Mouse (Mus musculus) kidney, adult 2 months (tissue): ENCODE measurements around the gene Wipi1. TPM values are rescaled to one million over a fixed set of nuclear protein-coding genes. Genes with fewer than 3 reads are reported as not detected.

Source experiments
- DNase-seq: peaks from one replicate; pipeline ENCODE4 v3.0.0; 2021
- H3K27ac ChIP-seq: fragments of 200-500 bp; 2 replicates; pipeline ENCODE4 v1.5.1; 2012; ENCODE audit warnings: low read depth, low read length, control low read depth, inconsistent platforms; ENCODE audit not compliant: insufficient read depth
- H3K27me3 ChIP-seq: fragments of 200-500 bp; replicated peaks from 2 replicates; pipeline ENCODE4 v1.6.1; 2012; ENCODE audit warnings: mild to moderate bottlenecking, moderate library complexity, low read length, inconsistent platforms; ENCODE audit not compliant: control insufficient read depth, insufficient read depth
- H3K36me3 ChIP-seq: fragments of 200-500 bp; 2 replicates; pipeline ENCODE4 v1.6.1; 2012; ENCODE audit warnings: mild to moderate bottlenecking, moderate library complexity, low read length, inconsistent platforms; ENCODE audit not compliant: control insufficient read depth, insufficient read depth
- H3K4me1 ChIP-seq: fragments of 200-500 bp; 2 replicates; pipeline ENCODE4 v1.6.1; 2011; ENCODE audit warnings: low read length; ENCODE audit not compliant: control insufficient read depth, insufficient read depth
- H3K4me3 ChIP-seq: fragments of 200-500 bp; 2 replicates; pipeline ENCODE4 v1.5.1; 2011; ENCODE audit warnings: mild to moderate bottlenecking, low read depth, low read length, control low read depth; ENCODE audit not compliant: insufficient read depth
- CTCF ChIP-seq: fragments of 200-500 bp; conservative IDR thresholded peaks from 2 replicates; pipeline ENCODE4 v1.5.1; 2011; ENCODE audit warnings: low read depth, mild to moderate bottlenecking, control low read depth, low read length, moderate library complexity, mixed read lengths; ENCODE audit not compliant: insufficient read depth, insufficient read length
- POLR2A ChIP-seq: fragments of 200-500 bp; IDR thresholded peaks from one replicate; pipeline ENCODE4 v1.6.1; 2011; ENCODE audit warnings: low read depth, low read length, control low read depth
- WGBS: fragments of 180-500 bp; shearing (Covaris S2); methylation state at CpG from one replicate; pipeline ENCODE4 v1.1.7; 2018; 5-methylcytosine and 5-hydroxymethylcytosine counted together
- polyA plus RNA-seq: library from polyadenylated mRNA; depleted of rRNA; stranded (reverse); fragments of >200 nt; gene quantifications from 2 replicates; pipeline ENCODE4 v1.2.3, GENCODE M21; 2012

The Wipi1 gene
- polyA plus RNA-seq, 1 experiment = 22.7 TPM

GRCm38 (mm10) chr11:109564466-109565214 is 47.1 kb downstream of the Wipi1 start:
- H3K27me3 ChIP-seq = no peaks in the 10 kb centered on the region
- H3K27ac ChIP-seq = no peak overlapping the region
- no peaks in the 10 kb centered on the region for H3K4me1 ChIP-seq
- TF ChIP-seq CTCF = no peak
- no peak for TF ChIP-seq POLR2A
- no peaks in the 10 kb centered on the region for H3K36me3 ChIP-seq
- 77% methylated on average over 15 of the region's 15 CpGs for WGBS
- DNase-seq = no peak
- H3K4me3 ChIP-seq = no peak overlapping the region

GRCm38 (mm10) chr11:109563708-109564107 is 48.1 kb downstream of the Wipi1 start:
- Histone ChIP-seq H3K27ac (no peak overlapping the region), H3K4me1 (no peaks in the 10 kb centered on the region), H3K27me3 (no peaks in the 10 kb centered on the region), H3K4me3 (no peak overlapping the region), H3K36me3 (no peaks in the 10 kb centered on the region)
- no peak for DNase-seq
- 73% methylated on average over 4 of the region's 4 CpGs for WGBS
- TF ChIP-seq CTCF (no peak), POLR2A (no peak)

GRCm38 (mm10) chr11:109561445-109561844 is 50.3 kb downstream of the Wipi1 start:
- no peak for DNase-seq
- TF ChIP-seq CTCF (no peak), POLR2A (no peak)
- no peak overlapping the region for H3K4me3 ChIP-seq
- 74% methylated on average over 3 of the region's 3 CpGs for WGBS
- H3K27me3 ChIP-seq = no peaks in the 10 kb centered on the region
- no peak overlapping the region for H3K27ac ChIP-seq
- H3K36me3 ChIP-seq = no peaks in the 10 kb centered on the region
- H3K4me1 ChIP-seq = peaks cover 1% of the 10 kb centered on the region; the same call in 1 of the 2 replicates

- no peaks in the 10 kb centered on the region for H3K27me3 ChIP-seq
- H3K4me3 ChIP-seq = no peak overlapping the region
- peaks cover 3% of the 10 kb centered on the region; the same call in 1 of the 2 replicates for H3K4me1 ChIP-seq
- peak; percentile 63 for DNase-seq
- no peaks in the 10 kb centered on the region for H3K36me3 ChIP-seq
- WGBS = 22% methylated on average over 9 of the region's 9 CpGs
- no peak overlapping the region for H3K27ac ChIP-seq
- TF ChIP-seq POLR2A (no peak), CTCF (peak; percentile 55)
Measured at GRCm38 (mm10) chr11:109560793-109561257, 50.9 kb downstream of the Wipi1 start.

DNA sequence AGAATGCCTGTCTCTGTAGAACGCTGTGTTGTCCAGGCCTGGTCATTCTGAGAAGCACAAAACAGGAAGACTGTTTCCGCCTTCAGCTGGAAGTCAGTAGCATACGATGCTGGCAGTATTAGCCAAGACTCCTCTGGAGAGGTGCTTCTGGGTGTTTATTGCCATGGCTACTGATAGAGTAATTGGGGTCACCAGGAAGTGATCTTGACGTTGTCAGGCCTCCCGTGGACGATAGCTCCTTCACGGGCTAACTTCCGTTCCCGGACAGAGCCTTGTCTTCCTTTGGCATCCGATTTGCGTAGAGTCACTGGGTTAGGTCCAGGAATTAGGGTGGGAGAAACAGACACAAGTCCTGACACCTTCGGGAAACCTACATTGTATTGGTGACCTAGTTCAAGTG is 52.5 kb downstream of the Wipi1 start:
- no peaks in the 10 kb centered on the region for H3K27me3 ChIP-seq
- H3K4me1 ChIP-seq = peaks cover 3% of the 10 kb centered on the region; the same call in 1 of the 2 replicates
- peak; percentile 54 for DNase-seq
- TF ChIP-seq POLR2A = no peak
- TF ChIP-seq CTCF = no peak
- no peaks in the 10 kb centered on the region for H3K36me3 ChIP-seq
- no peak overlapping the region for H3K4me3 ChIP-seq
- WGBS = 78% methylated on average over 12 of the region's 12 CpGs
- H3K27ac ChIP-seq = no peak overlapping the region

DNA sequence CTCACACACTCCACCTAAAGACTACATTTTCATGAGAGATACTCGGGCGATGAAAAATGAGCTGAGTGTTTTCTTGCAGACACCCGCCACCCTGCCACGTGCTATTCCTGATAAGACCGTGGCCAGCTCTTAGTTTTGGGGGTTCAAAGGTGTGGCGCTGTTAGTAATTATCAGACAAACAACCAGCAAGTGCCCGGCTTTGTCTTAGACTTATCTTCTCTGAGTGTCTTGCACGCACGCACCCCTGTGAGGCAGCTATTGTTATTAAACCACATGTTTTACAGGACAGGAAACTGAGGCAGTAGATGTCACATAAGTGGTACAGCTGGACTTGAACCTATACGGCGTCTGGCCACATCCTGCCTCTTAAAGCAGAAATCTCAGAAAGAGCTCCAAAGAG is 54.3 kb downstream of the Wipi1 start:
- peaks cover 3% of the 10 kb centered on the region; the same call in 1 of the 2 replicates for H3K4me1 ChIP-seq
- TF ChIP-seq POLR2A = no peak
- TF ChIP-seq CTCF = no peak
- DNase-seq = no peak
- H3K27me3 ChIP-seq = no peaks in the 10 kb centered on the region
- H3K27ac ChIP-seq = no peak overlapping the region
- H3K4me3 ChIP-seq = no peak overlapping the region
- 89% methylated on average over 11 of the region's 11 CpGs for WGBS
- H3K36me3 ChIP-seq = no peaks in the 10 kb centered on the region

DNA sequence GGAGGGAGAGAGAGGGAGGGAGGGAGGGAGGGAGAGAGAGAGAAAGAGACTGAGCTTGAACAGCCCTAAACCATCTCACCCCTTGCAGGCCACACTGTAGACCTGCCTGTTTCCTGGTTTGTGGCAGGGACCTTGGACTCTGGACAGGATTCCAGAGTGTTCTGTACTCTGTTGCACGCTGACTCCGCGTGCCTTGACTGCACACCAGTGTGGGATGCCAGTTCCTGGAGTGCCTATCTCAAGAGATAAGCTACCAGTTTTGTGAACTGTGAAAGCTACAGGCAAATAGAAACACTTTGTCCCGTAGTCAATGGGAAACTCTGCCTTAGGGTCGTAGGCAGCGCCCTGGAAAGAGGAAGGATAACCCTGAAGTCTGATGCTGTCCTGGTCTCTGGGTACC is 55.6 kb downstream of the Wipi1 start:
- no peak overlapping the region for H3K4me3 ChIP-seq
- no peaks in the 10 kb centered on the region for H3K27me3 ChIP-seq
- TF ChIP-seq CTCF (no peak), POLR2A (no peak)
- H3K4me1 ChIP-seq = peaks cover 3% of the 10 kb centered on the region; the same call in 1 of the 2 replicates
- peak; percentile 88 for DNase-seq
- H3K27ac ChIP-seq = no peak overlapping the region
- WGBS = 65% methylated on average over 6 of the region's 6 CpGs
- H3K36me3 ChIP-seq = no peaks in the 10 kb centered on the region

- no peak overlapping the region for H3K4me3 ChIP-seq
- DNase-seq = peak; percentile 25
- H3K27me3 ChIP-seq = no peaks in the 10 kb centered on the region
- H3K36me3 ChIP-seq = no peaks in the 10 kb centered on the region
- TF ChIP-seq CTCF (no peak), POLR2A (no peak)
- 36% methylated on average over 3 of the region's 3 CpGs for WGBS
- H3K27ac ChIP-seq = no peak overlapping the region
- H3K4me1 ChIP-seq = peaks cover 3% of the 10 kb centered on the region; the same call in 1 of the 2 replicates
Measured at GRCm38 (mm10) chr11:109554443-109554842, 57.3 kb downstream of the Wipi1 start.
